Mouse (Mus musculus) small intestine, adult 2 months (tissue): Measurements from ENCODE around the gene Tmem37.

Source experiments
- CTCF ChIP-seq: fragments of 200-500 bp; IDR thresholded peaks from 2 replicates; pipeline ENCODE4 v1.5.1; 2012; ENCODE audit warnings: low read depth, mild to moderate bottlenecking, control low read depth, inconsistent platforms, low read length, moderate library complexity, mixed read lengths; ENCODE audit not compliant: insufficient replicate concordance, insufficient read length; ENCODE audit errors: extremely low read depth
- POLR2A ChIP-seq: fragments of 200-500 bp; IDR thresholded peaks from 2 replicates; pipeline ENCODE4 v1.6.1; 2012; ENCODE audit warnings: low read depth, mild to moderate bottlenecking, control low read depth, inconsistent platforms, low read length, moderate library complexity

DNA sequence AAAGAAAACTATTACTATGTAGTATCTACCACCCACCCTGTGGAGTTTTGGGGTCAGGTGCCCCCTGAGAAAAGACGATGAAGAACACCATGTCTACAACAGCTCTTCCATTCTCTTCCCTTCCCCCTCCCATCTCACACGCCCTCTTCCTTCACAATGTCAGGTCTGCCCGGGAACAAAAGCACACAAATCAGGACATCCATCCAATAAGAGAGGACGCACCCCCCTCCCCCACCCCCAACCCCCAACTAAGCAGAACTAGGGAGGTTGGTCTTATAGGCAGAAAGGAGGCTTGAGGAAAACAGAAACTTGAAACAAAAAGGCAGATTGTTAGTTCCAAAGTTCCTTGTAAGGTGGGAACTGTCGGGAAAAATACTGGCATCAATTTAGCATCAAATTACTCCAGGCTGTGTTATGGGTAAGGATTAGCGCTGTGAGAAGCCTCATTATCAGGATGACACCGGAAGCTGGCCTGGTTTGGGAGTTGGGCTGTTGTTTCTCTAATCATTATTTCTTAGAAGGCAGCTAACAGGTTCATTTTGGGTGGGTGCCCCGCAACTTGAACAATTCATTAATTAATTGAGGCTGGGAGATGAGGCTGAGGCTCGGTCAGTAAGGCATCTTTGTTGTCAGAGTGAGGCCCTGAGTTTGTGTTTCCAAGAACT lies 4.0 kb upstream of the Tmem37 start:
- TF ChIP-seq POLR2A (no peak), CTCF (no peak)
